Mouse (Mus musculus): Measurements from ENCODE around the gene BC037034.
A peak's percentile ranks its signal among the peaks of the same experiment; 100 is the strongest.

Gene BC037034

DNA sequence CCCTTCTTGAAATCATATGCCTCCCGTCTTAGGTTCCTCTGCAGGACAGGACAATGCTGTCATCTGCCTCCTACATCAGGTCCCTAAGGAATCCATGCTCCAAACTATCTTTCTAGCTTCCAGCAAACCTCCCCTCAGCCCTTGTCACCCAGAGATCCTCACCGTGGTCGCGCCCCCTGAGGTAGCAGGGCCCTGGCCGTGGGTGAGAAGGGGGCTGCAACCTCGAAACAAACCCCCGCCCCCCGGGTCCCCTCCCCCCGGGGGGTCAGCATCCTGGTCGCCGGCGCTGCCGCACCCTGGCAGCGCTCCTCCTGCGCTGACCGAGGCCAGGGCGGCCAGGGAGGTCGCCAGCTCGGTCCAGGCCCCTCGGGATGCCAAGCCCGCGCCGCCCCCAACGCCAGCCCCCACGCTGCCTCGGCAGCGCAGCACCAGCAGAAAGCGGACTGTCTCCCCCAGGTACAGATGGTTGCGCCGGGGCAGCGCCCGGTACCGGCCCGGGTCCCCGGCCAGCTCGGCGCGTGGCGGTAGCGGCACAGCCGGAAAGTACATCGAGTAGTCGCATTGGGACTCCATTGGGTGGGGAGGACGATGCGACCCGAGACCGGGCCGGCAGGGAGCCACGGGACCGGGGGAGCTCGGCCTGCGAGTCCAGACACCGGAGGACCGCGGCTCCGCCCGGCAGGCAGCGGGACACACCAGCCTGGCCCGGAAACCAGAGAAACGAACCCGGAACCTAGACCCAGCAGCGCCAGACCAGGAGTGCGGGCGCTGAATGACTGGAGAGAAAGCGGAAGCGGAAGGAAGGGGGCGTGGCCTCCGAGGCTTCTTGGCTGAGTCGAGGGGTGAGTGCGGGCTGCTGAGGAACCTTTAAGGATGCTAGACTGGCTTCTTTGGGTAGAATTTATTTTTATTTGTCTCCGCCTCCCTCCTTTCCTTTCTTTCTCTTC is at the start of gene BC037034:
Gene BC037034 (minus strand): TSS at position 774 of the 947 bp plus-strand sequence.
- peak; percentile 92 for DNase-seq

DNA sequence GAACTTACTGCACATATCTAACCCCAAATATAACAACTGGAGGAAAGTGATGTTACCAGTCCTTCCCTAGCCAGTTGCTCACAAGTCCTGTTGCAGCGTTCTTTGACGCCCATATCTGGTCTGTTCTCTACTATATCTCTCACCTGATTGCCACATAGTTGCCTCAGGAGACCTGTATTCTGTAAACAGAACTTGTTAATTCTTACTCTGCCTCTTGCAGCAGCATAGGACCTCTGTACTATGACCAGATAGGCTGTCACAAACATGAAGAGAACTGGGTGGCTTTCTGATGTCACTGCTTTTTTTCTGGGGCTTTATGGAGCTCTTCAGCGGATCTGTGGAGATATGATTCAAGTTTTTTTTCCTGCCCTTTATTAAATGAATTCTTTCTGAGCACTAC is 49.0 kb upstream of the BC037034 start:
- DNase-seq = no peak

DNA sequence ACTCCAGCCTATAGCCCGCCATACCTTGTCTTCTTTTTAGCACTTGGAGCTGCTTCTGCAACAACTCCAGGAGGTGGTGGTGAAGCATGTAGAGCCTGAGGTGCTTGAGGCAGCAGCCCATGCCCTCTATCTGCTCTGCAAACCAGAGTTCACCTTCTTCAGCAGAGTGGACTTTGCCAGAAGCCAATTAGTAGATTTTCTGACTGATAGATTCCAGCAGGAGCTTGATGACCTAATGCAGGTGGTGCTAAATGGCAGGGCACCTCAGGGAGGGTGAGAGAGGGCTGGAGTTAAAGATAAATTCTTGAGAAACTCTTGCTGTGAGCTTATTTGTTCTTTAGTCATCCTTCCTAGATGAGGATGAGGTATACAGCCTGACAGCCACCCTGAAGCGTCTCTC is 35.8 kb upstream of the BC037034 start:
- no peak for DNase-seq

DNA sequence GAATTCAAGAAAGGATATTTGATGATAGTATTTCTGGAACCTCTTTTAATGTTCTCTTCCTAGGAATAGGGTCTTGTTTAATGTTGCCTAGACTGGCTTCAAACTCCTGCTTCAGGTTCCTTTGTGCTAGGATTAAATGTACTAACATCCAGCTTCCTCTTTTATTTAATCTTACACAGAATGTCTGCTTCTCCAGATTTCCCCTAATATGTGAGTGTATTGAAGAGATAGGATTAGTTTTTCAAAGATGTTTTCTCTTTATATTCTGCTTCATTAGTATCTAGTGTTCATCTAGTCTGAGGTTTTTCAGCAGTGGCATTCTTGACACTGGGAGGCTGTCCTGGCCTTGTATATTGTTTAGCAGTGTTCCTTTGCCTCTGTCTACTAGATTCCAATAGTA is 30.3 kb upstream of the BC037034 start:
- DNase-seq = no peak

GRCm38 (mm10) chr5:138291638-138292037 is 27.8 kb upstream of the BC037034 start:
- DNase-seq = no peak

DNA sequence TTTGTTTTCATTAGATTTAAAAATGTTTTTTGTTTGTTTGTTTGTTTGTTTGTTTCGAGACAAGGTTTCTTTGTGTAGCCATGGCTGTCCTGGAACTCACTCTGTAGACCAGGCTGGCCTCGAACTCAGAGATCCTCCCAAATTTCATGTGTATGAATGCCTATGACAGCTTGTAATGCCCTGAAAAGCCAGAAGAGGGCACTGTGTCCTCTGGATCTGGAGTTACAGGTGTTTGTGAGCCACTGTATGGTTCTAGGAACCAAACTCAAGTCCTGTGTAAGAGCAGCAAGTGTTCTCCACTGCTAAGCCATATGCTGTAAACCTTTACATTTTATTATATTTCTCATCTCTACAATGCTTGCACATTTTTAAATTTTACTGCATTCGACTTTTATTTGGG is 24.0 kb upstream of the BC037034 start:
- DNase-seq = no peak

DNA sequence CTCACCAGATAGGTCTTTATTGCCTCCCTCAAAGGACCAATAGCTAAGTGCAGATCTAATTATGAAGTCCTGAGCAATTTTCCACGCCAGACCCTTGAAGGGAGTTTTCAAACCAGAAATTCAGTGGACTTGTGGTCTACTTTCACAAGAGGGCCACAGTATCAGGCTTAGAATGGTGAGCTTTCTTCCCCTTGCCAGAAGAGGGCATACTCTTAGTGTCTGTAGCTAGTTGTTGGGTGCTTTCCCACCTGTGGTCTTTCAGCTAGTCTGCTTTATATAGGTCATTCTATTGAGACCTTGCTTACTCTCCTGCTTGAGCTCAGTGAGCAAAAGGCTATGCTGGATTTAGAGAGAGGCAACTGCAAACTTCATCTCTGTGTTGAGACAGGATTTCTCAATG is 19.7 kb upstream of the BC037034 start:
- no peak for DNase-seq

DNA sequence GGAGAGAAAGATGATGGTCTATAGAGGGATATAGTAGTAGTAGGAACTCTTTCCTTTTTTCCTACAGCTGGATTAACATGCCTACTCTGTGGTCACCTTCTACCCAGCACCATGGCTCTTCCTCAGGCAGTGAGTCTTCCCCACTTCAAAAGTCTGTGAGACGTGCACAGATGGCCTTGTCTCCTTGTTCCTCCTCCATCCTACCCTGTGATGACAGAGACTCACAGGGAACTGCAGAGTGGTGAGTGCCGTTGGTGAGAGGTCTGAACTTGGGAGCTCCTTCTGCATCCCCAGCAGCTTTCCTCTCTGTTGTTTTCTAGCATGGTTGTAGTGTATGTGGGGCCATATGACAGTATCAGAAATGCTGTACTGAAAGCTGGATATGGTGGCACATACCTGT is 18.0 kb upstream of the BC037034 start:
- DNase-seq = no peak

- DNase-seq = no peak
Measured at GRCm38 (mm10) chr5:138280829-138281228, 17.0 kb upstream of the BC037034 start.

DNA sequence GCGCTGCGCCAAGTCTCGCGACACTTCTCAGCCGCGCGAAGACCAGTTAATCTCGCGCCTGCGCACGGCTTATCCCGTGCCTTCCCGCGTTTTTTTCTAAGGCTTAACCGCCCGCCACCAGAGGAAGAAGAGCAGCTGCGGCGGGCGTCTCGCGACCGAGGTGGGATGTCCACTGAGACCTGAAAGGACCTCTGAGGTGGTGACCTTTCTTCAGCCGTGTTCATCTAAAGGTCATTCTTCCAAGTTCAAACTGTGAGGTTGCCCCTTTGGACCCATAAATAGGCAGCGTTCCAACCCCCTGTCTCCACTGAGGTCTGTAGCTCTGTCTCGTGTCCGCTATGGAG is 16.6 kb upstream of the BC037034 start:
- no peak for DNase-seq

GRCm38 (mm10) chr5:138279585-138280424 is 16.0 kb upstream of the BC037034 start, which contains the start of the genes Gm43720, Gpc2 and Stag3:
Gene Gm43720, minus strand, starts transcription at chr5:138279958.
Gene Gpc2, minus strand, starts transcription at chr5:138280005.
Gene Stag3, plus strand, starts transcription at chr5:138280240.
- peak; percentile 99 for DNase-seq

GRCm38 (mm10) chr5:138277994-138278393 is 14.2 kb upstream of the BC037034 start:
- DNase-seq = no peak

DNA sequence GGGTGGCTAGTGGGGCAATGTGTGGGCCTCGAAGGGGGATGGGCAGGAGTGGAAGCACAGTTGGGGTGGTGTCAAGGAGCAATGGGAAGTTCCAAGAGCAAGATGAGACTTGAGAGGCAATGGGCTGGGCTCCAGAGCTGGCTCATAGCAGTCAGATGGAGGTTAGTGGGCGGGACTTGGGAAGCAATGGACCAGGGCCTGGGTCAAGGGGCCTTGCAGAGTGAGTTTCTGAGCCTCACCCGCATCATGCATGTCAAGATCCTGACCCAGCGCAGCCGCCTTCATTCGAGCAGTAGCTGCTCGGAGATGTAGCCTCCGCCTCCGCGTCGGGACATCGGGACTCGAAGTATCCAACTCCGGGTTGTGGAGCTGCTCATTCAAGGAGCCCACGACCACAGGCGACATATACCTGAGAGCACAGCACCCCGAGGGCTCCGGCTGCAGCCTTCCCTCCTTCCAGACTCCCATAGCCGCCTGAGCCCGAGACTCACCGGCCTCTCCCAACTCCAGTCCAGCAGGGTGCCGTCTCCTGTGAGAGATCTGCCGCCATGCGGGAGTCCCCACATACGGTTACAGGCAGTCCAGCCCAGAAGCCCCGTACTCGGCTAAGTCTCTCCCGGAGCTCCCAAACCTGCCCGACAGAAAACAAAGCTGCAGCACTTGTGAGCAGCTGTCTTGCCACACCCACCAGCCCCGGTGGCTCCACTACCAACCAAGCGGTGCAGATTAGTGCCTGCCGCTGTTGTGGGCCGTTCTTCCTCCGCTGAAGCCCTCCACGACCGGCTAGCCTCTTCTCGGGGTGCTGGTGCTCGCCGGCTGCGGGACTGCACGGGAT is 11.6 kb upstream of the BC037034 start:
- DNase-seq = peak; percentile 46

- no peak for DNase-seq
Measured at GRCm38 (mm10) chr5:138274186-138274585, 10.4 kb upstream of the BC037034 start.

DNA sequence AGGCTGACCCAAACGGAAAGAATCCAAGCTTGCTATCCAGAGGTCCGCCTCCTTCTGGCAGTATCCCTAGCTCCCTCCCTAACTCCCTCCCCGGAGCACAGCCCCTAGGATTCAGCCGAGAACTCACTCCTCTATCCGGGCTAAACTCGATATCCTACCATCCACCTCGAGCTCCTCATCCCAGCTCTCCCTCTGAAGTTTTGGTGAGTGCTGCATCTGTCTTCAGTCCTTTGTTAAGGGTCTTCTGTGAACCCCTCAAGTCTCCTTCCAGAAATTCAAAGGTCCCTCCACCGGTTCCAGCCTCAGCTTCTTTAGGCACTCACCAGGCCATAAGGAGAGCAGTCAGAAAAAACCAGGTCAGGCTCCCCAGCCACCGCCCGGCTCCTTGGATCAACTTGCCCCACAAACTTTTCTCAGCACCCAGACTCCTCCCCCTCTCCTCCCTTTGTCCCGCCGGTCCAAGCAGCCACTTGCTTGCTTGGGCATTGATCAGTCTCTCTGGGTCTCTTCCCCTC is 8.6 kb upstream of the BC037034 start, which contains the start of gene Gal3st4:
Gene Gal3st4 (minus strand): TSS at position 432 of the 515 bp plus-strand sequence.
- peak; percentile 64 for DNase-seq

DNA sequence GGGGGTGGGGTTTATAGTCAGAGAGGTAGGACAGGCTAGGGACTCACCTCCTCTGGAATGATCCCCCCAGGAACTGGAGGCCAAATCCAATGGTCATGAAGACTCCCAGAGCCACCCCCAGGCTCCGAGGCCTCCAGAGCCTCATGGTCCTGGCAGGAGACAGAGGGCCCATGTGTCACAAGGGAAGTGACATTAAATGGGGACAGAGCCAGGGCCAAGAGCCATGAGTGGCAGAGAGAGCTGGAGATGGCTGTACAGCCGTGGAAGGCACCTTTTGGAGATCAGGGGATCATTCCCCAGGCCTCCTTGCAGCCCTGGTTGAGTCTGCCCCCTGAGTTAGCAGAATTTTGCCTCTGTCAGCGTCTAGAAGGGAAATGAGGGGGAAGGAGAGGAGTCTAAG is 7.4 kb upstream of the BC037034 start:
- DNase-seq = peak; percentile 32

- no peak for DNase-seq
Measured at GRCm38 (mm10) chr5:138268980-138269379, 5.1 kb upstream of the BC037034 start.

DNA sequence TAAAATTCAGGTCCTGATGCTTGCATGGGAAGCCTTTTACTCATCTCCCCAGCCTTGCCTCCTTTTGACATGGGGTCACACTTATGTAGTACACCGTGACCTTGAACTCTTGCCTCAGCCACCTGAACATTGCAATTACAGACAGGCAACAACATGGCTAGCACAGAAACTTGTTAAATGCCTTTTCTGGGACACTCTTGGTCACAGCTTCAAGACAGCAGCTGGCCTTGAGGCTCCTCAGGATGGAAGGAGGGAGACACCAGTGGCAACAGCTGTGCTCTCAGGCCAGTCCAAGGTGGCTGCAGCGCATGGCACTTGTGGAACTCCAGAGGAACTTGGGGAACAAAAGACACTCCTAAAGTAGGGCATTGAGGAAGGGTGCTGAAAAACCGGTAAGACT is 3.3 kb upstream of the BC037034 start:
- DNase-seq = no peak

- DNase-seq = no peak
Measured at GRCm38 (mm10) chr5:138265712-138266111, 1.9 kb upstream of the BC037034 start.

- DNase-seq = no peak
Measured at GRCm38 (mm10) chr5:138264207-138264578, 360 bp upstream of the BC037034 start.

DNA sequence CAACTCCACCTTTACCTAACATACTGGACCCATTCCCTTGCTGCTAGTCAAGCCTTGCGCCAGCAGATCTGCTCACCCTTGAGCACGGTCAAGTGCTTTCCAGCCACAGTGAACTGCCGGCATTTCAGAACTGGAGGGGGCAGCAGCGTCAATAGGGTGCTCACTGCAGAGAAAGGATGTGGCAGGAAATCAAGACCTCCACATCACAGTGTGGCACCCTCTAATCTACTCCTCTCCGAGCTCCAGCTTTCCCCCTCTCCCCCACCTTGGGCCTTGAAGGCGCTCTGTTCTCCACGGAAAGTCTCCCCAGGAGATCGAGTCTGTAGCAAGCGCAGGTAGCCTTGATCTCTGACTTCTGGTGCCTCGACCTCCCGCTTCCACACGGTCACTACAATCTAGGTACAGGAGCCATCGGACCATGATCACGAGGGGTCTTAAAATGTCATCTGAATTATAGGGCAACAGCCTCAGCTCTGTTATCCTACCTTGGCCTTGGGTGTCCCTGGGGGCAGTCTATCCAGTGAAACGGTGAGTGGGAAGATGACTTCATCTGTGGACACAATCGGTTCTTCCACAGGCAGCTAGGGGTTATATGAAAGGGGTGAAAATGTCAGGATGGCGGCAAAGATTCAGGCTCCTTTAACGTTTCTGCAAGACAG is 1.1 kb downstream of the BC037034 start:
- DNase-seq = no peak

DNA sequence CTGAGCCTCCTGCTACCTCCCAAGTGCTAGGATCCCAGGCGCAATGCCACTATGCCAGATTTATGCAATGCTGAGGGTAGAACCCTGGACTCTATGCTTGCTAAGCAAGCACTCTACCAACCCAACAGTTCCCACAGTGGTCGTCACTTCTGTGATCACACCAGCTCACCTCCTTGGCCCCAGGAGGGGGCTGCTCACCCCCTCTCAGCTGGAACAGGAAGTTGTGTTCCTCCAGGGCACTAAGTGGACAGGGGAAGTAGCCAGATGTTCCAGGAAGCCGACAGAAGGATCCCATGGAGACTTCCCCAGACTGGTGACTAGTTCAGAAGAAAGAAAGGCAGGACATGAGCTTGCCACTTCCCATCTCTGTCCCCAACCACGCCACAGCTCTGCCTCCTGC is 1.8 kb downstream of the BC037034 start:
- DNase-seq = no peak
